Mouse (Mus musculus): ENCODE data around the gene Gucy2d.

Gucy2d gene

DNA sequence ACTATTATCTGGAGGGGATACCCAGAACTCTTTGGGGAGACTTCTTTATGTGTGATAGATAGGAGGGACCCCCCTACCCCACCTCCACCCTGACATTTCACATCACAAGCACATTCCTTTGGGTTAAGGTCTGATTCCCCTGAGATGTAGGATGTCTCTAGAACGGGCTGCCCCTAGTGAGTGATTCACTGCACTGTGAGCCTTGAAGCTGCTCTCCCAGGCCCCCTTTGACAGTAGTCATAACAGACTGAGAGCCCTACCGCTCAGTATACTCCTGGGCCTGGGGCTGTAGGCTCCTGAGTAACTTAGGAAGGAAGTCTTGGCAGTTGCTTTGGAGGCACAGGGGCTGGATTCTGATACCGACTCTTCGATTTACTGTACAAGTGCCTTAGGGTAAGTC lies 50.1 kb downstream of the Gucy2d start:
- no peak for DNase-seq (ENCODE audit: low spot score)

DNA sequence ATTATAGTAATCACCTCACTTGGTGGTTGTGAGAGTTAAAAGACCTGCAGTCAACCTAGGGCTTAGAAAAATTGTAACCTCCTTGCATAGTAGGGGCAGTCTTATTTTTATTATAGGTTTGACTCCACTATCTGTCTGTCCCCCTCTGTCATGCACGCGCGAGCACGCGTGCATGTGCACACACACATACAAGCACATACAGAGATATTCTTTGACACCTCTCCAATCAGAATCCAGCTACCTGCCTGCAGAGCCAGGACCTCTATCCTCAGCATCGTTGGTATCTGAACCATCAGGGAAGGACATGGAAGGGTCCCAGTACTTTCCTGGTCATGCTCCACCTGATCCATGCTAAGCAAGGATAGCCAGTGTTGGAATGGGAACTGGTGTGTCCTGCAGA lies 50.7 kb downstream of the Gucy2d start:
- DNase-seq (ENCODE audit: low spot score): no peak

DNA sequence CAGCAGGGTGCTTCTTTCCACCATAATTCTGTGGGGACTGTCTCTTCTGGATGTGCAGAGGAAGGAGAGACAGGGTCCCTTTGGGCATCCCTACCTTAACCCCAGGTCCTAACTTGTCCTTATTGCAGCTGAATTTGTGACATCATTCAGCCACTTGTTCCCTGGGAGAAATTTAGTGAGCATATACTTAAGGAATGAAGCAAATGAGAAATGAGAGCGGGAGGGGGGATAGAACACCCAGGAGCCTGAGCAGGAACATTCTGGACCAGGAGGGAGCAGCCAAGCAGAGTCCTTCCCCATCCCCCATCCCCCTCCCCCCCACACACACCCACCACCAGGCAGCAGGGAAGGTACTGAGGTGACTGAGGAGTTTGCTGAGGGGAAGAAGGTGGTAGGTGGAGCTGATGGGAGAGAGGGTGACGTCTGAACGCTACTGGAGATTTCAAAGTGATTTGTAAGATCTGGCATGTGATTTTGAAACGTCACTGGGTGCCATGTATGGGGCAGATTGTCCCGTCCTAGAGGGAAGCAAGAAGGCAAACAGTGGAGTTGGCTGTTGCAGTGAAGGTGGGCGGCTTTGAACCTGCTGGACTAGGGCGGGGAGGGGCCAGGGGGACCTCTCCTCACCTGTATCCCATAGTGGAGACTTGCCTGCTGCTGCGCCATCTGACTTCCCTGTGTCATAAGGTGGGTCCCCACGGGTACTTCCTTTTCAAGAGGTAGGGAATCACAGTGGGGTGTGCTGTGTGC lies 51.4 kb downstream of the Gucy2d start:
- no peak for DNase-seq (ENCODE audit: low spot score)

DNA sequence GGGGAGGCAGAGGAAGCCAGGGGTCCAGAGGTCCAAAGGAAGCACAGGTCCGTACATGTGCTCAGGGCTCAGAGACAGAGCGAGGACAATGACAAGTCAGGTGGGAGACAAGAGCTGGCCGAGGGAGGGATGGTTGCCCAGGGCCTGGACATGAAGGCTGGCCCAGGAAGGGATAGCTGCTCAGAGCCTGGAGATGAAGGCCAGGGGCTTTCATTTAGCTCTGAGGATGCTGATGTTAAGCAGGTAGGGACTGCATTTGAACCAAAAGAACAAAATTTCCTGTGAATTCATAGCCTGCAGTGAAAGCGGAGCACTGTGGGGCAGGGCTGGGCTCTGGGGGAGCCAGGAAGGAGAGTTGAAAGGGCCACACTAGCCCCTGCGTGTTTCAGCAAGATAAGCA lies 52.1 kb downstream of the Gucy2d start:
- no peak for DNase-seq (ENCODE audit: low spot score)

DNA sequence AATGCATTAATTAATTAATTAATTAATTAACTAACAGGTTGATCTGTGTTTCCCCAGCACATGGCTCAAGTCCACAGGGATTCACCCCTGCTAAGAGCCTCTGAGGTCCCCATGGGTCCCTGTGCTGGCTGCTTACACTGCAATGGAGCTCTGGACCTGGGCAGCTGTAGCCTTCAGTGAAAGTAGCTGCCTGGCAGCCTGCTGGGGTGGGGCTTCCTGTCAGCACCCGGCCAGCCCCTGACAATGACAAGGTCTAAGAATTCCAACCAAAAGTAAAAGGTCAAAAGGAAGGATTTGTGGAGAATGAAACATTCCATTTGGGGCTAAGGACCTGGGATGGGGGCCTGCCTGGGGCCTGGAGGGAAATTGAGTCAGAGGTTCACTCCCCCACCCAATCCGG lies 53.1 kb downstream of the Gucy2d start:
- DNase-seq (ENCODE audit: low spot score): no peak

DNA sequence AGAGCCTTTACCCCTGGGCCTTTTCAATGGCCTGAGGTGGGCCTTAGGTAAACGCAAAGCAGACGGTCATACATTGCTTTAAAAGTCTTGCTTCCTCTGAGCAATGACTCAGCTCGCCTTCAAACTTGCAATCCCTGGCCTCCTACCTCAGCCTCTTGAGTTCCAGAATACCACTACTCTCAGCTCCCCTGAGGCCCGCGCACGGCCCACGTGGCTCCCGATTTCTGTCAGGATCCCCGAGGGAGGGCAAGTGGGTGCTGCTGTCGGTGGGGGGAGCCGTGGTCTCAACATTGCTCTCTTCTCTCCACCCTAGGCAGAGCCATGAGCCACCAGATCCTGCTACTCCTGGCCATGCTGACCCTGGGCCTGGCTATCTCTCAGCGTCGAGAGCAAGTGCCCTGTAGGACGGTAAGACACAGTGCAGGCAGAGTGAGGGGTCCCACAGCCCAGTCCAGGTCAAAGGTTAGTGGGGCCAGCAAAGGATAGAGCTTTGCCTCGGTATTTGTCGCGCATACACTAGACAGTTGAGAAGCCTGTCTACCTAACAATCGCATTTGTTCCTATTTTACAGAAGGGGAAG lies 53.8 kb downstream of the Gucy2d start:
- no peak for DNase-seq (ENCODE audit: low spot score)

DNA sequence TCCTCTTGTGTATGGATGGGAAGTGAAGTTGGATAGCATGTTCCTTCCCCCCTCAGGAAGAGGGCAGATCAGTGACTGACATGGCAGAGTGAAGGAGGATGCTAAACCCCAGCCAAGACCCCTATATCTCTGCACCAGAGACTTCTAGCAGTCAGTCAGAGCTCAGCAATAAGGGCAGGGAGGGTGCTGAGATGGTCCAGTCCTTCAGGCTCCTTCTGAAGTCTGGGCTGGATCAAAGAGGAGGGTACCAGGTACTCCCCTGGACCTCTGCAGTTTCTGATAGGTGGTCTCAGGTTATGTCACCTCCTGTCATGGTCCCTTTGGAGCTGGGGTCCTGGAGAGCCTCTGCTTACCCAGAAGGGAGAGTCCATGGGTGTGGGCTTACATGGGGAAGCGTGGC lies 55.4 kb downstream of the Gucy2d start:
- no peak for DNase-seq (ENCODE audit: low spot score)

DNA sequence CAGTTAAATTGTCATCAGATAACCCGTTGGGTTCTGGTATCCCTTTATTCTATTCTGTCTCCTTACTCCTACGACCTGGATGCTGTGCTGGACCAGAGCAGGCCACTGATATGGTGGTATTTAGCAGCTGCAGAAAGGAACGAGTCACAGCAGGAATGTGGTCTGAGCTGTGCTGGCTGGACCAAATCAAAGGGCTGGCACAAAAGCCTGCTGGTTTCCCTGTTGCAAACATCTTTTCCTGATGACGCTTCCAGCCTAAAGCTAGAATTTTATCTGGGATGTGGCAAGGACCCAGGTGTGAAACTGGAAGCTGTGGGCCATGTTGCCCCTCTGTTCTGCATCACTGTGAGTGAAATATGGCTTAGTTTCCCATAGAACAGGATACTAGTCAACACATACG lies 57.2 kb downstream of the Gucy2d start:
- DNase-seq (ENCODE audit: low spot score): no peak

DNA sequence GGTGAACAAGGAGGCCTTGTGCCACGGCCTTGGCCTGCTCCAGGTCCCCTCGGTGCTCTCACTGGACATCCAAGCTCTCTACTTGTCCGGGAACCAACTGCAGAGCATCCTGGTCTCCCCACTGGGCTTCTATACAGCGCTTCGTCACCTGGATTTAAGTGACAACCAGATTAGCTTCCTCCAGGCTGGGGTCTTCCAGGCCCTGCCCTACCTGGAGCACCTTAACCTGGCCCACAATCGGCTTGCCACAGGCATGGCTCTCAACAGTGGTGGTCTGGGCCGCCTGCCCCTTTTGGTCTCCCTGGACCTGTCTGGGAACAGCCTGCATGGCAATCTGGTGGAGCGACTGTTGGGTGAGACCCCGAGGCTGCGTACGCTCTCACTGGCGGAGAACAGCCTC lies 57.9 kb downstream of the Gucy2d start:
- no peak for DNase-seq (ENCODE audit: low spot score)

DNA sequence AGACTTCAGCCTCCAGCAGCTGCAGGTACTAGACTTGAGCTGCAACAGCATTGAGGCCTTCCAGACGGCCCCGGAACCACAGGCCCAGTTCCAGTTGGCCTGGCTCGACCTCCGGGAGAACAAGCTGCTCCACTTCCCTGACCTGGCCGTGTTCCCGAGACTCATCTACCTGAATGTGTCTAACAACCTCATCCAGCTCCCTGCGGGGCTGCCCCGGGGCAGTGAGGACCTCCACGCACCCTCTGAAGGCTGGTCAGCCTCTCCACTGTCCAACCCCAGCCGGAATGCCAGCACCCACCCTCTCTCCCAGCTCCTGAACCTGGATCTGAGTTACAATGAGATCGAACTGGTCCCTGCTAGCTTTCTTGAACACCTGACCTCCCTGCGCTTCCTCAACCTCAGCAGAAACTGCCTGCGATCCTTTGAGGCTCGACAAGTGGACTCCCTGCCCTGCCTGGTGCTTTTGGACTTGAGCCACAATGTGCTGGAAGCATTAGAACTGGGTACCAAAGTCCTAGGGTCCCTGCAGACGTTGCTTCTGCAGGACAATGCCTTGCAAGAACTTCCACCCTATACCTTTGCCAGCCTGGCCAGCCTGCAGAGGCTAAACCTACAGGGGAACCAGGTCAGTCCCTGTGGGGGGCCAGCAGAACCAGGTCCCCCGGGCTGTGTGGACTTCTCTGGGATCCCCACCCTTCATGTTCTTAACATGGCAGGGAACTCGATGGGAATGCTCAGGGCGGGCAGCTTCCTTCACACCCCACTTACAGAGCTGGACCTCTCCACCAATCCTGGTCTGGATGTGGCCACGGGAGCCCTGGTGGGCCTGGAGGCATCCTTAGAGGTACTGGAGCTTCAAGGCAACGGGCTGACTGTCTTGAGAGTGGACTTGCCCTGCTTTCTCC lies 58.7 kb downstream of the Gucy2d start:
- DNase-seq (ENCODE audit: low spot score): no peak

DNA sequence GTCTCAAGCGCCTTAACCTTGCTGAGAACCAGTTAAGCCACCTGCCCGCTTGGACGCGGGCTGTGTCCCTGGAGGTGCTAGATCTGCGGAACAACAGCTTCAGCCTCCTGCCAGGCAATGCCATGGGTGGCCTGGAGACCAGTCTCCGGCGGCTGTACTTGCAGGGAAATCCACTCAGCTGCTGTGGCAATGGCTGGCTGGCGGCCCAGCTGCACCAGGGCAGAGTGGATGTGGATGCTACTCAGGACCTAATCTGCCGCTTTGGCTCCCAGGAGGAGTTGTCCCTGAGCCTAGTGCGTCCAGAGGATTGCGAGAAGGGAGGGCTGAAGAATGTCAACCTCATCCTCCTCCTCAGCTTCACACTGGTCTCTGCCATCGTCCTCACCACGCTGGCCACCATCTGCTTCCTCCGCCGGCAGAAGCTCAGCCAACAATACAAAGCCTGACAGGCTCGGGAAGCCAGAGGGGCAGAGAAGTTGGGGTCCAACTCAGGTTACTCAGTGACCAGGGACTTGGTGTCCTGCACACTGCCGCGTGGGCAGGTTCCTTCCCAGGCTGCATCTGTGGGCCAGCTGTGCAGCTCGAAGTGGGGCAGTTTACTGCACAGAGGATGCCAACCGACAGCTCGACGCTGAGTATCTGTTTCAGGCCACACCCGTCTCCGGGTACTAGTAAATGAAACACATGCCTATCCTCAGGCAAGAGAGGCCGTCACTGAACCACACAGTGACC lies 59.5 kb downstream of the Gucy2d start:
- no peak for DNase-seq (ENCODE audit: low spot score)

DNA sequence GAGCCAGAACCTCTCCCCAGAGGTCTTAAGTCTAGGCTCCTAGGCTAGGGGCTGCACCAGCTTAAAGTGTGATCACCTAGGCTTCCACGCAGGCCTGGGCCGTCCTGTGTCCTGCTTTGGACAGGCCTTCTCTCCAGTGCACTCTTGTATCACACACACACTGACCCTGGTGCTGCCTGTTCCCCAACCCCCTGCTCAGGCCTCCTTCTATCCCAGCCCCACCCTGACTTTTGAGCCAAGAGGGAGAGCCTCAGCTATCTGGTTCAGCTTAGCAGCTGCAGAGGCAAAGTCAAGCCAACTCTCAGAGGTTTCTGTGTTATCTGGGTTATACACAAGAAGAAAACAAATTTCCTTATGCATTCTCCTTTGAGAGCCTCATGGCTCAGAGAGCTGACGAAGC lies 60.3 kb downstream of the Gucy2d start:
- DNase-seq (ENCODE audit: low spot score): no peak

DNA sequence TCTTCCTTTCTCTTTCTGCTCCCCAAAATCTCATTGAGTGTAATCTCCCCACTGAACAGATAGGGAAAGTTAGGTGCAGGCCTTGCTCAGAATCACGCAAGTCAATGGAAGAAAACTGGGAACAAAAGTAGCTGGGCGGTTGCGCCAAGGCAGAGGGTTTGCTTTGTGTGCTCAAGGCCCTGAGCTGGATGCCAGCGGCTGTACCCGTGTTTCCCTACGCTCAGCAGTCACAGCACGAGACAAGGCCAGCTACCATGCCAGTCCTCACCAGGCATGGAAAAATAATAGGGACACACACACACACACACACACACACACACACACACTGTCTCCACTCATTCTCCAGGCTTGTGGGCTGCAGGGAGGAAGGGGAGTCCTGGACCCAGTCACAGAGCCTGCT lies 60.9 kb downstream of the Gucy2d start:
- DNase-seq (ENCODE audit: low spot score): no peak

DNA sequence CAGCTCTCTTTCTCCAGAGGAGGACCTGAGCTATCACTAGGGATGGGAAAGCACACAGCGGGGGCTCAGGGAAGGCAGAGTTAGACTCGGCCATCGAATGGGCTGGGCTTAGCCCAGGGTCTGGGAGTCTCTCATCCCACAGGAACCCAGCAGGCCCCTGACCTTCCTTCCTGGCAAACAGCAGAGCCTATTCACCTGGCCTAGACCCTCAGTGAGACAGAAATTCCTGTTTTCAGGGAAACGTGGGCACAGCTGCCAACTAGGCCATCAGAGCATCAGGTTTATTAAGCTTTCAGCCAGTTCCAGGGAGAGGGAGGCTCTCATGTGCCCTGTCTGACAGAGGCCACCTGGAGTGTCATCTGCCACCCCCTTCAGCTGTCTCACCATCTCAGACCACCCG lies 62.7 kb downstream of the Gucy2d start:
- no peak for DNase-seq (ENCODE audit: low spot score)

DNA sequence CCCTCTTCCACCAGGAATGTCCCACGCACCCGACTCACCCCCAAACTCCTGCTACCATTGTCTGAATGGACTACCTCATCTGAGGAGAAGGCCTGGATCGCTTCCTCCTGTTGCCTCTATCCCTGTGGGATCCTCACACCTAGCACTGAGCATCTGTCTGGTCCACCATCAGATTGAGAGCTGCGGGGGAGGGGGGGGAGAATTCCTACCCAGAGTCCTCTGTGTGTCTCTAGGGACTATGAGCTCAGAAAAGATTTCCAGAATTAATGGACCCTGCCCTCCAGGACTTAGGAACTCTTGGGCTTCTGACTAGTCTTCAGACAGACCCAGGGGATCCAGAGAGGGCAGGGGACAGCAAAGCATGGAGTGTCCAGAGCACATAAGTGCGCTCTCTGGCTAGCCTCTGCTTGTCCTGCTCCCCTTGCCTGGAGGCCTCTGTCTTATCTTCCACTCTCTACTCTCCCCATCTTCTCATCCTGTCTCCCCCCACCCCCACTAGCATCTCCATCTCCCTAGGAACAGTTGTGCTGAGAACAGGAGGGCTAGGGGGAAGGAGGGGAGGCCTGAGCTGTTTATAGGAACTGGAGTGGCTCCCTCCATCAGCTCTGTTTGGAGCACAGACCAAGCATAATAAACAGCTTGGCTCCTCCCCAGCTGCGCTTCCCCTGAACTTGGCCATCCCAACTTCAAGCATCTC lies 63.9 kb downstream of the Gucy2d start:
- no peak for DNase-seq (ENCODE audit: low spot score)

DNA sequence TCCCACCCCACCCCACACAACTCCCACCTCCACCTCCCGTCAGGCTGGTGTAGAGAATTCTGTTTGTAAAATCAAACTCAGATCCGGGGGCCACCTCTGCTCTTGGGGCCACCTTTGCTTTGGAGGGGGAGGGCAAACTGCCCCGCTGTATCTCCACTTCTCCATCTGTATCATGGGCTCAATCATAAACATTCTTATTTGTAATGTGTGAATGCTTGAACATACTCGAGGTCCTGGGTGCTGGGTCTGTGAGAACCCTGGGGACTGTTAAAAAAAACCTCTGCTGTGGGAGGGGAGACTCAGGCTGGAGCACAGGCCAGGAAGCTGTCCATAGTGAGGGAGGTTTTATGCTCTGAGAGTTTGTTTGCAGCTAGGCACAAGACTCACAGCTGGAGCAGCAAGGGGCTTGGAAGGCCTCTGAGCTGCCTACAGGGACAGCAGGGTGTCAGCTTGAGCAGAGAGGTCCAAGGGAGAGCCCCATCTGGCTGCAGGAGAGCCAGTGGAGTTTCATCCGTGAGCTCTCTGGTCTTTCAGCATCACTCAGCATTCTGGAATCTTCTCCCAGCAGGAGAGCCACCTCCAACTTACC lies 64.6 kb downstream of the Gucy2d start:
- DNase-seq (ENCODE audit: low spot score): no peak

DNA sequence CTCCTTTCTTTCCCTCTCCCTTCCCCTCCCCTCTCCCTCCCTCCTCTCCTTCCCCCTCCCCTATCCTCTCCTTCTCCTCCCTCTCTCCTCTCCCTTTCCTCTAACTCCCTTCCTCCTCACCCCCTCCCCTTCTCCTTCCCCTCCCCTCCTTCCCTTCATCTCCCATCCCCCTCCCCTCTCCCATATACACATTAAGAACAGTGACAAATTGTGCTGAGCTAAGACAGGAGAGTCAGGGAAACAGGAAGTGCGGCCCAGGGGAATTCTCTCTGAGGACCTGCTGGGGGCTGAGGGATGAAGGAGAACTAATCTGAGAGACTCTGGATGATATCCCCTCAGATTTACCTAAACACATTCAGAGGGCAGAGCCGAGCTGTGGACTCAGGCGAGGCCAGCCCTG lies 65.4 kb downstream of the Gucy2d start:
- no peak for DNase-seq (ENCODE audit: low spot score)

DNA sequence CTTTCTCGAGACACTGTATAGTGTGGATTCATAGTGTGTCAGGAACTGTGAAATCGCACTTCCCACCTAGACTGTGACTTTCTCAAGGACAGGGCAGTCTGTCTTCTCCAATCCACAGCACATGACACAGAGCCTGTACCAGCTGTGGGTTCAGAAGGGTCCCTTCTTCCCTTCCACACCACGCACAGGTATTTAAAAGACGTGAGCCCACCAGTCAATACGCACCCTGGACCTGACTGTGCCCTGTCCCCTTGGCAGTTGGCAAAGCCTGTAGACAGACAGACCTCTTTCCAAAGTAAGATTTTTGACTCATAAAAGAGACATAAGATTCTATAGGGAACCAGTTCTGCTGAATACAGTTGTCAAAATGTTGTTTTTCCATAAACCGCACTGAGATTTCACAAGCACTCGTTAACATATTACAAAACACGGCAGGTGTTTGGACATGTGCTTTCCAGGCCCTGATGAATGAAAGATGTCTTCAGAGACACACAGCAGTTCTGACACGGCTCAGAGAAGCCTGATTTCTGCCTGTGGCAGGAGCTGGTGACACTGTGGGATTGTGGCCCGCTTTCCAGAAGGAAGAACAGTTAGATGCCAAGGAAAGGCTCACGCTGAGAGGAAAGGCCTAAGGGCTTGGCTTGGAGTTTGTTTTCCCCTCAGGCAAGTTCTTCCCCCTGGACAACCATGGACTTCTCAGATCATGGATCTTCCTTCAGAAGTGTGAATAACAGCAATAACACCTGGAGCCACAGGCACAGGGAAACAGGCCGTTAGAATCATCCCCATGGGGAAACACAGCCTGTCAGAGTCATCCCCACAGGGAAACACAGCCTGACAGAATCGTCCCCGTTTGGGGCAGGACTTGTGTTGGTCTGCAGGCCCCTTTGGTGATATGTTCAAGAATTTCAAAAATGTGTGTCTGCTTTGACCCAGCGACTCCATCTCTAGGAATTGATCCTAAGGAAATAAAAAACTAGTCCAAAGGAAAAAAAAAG lies 71.0 kb downstream of the Gucy2d start:
- DNase-seq (ENCODE audit: low spot score): no peak

DNA sequence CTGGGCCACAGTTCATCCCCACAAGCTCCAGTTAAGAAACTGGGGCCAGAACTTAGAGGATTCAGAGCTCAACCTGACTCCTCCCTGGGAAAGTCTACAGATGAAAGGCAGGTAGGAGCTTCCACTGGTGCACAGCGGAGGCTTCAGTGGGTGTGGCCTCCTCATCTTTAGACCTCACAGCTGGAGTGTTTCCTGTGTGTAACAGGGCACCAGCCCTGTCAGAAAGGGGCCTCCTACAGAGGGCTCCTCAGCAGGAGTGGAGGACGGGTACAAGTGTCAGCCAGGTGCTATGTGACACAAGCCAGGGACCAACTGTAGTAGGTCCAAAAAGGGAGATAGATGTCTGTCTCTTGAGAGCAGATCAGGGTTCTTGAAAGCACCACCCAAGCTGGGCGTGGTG lies 73.0 kb downstream of the Gucy2d start:
- no peak for DNase-seq (ENCODE audit: low spot score)

DNA sequence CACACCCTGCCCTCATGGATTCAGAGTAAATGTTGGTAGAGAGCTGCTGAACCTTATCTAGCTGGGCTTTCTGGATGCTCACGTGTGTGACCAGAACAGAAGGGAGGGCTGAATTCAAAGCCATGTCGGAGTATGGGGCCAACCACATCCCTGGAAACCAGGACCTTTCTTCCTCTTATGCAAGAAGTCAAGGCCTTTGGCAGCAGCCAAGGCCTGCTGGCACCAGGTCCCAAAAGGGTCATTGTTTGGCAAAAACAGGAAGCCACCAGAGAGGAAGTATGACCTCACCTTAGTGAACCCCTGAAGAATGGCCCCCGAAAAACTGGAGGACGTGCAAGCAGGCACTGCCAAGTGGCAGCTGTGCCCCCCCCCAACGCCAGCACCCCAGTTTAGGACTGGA lies 82.4 kb downstream of the Gucy2d start:
- DNase-seq (ENCODE audit: low spot score): no peak
